Mouse (Mus musculus): Measurements from ENCODE around the gene Slc38a4. TPM values are rescaled to one million over a fixed set of nuclear protein-coding genes. Genes with fewer than 3 reads are reported as not detected.

Slc38a4 gene
- polyA plus RNA-seq, 1 experiment from 2014 or later, result 5.0 TPM

GRCm38 (mm10) chr15:97030136-97030535 lies 25.6 kb downstream of the Slc38a4 start:
- no peaks in the 10 kb centered on the region for H3K4me1 ChIP-seq
- H3K9me3 ChIP-seq (replicated peaks), result no peaks in the 10 kb centered on the region
- 83% methylated on average over 4 of the region's 4 CpGs for WGBS
- no peak for ATAC-seq (ENCODE audit: low FRiP score)
- no peak overlapping the region for H3K4me2 ChIP-seq
- no peaks in the 10 kb centered on the region for H3K36me3 ChIP-seq
- H3K9ac ChIP-seq (replicated peaks), result no peak overlapping the region
- H3K4me3 ChIP-seq (replicated peaks), result no peak overlapping the region
- no peaks in the 10 kb centered on the region for H3K27me3 ChIP-seq (replicated peaks)
- H3K27ac ChIP-seq (replicated peaks), result no peak overlapping the region

GRCm38 (mm10) chr15:97029064-97029791 lies 26.5 kb downstream of the Slc38a4 start:
- H3K4me3 ChIP-seq (replicated peaks), result no peak overlapping the region
- no peaks in the 10 kb centered on the region for H3K4me1 ChIP-seq
- H3K27me3 ChIP-seq (replicated peaks), result no peaks in the 10 kb centered on the region
- WGBS, result 88% methylated on average over 9 of the region's 9 CpGs
- H3K4me2 ChIP-seq, result no peak overlapping the region
- no peak overlapping the region for H3K9ac ChIP-seq (replicated peaks)
- no peak overlapping the region for H3K27ac ChIP-seq (replicated peaks)
- ATAC-seq (ENCODE audit: low FRiP score), result no peak
- H3K9me3 ChIP-seq (replicated peaks), result no peaks in the 10 kb centered on the region
- no peaks in the 10 kb centered on the region for H3K36me3 ChIP-seq

- H3K27ac ChIP-seq (replicated peaks), result no peak overlapping the region
- H3K27me3 ChIP-seq (replicated peaks), result no peaks in the 10 kb centered on the region
- H3K4me3 ChIP-seq (replicated peaks), result no peak overlapping the region
- H3K4me1 ChIP-seq, result no peaks in the 10 kb centered on the region
- WGBS, result 90% methylated on average over 11 of the region's 11 CpGs
- no peak overlapping the region for H3K4me2 ChIP-seq
- no peaks in the 10 kb centered on the region for H3K9me3 ChIP-seq (replicated peaks)
- no peak overlapping the region for H3K9ac ChIP-seq (replicated peaks)
- H3K36me3 ChIP-seq, result no peaks in the 10 kb centered on the region
- ATAC-seq (ENCODE audit: low FRiP score), result no peak
Measured at GRCm38 (mm10) chr15:97028651-97029050, 27.1 kb downstream of the Slc38a4 start.

- Histone ChIP-seq H3K4me3 (replicated peaks) (no peak overlapping the region), H3K36me3 (no peaks in the 10 kb centered on the region), H3K27ac (replicated peaks) (no peak overlapping the region), H3K9ac (replicated peaks) (no peak overlapping the region), H3K4me1 (no peaks in the 10 kb centered on the region), H3K27me3 (replicated peaks) (no peaks in the 10 kb centered on the region), H3K4me2 (no peak overlapping the region), H3K9me3 (replicated peaks) (no peaks in the 10 kb centered on the region)
- ATAC-seq (ENCODE audit: low FRiP score), result no peak
- 59% methylated on average over 4 of the region's 4 CpGs for WGBS
Measured at GRCm38 (mm10) chr15:97028046-97028634, 27.6 kb downstream of the Slc38a4 start.

- 85% methylated on average over 6 of the region's 6 CpGs for WGBS
- Histone ChIP-seq H3K4me2 (no peak overlapping the region), H3K36me3 (no peaks in the 10 kb centered on the region), H3K4me1 (no peaks in the 10 kb centered on the region), H3K27ac (replicated peaks) (no peak overlapping the region), H3K9me3 (replicated peaks) (no peaks in the 10 kb centered on the region), H3K4me3 (replicated peaks) (no peak overlapping the region), H3K9ac (replicated peaks) (no peak overlapping the region), H3K27me3 (replicated peaks) (no peaks in the 10 kb centered on the region)
- ATAC-seq (ENCODE audit: low FRiP score), result no peak
Measured at GRCm38 (mm10) chr15:97026670-97027069, 29.1 kb downstream of the Slc38a4 start.

- 86% methylated on average over 4 of the region's 6 CpGs for WGBS
- no peaks in the 10 kb centered on the region for H3K36me3 ChIP-seq
Measured at GRCm38 (mm10) chr15:97022764-97023163, 33.0 kb downstream of the Slc38a4 start.

GRCm38 (mm10) chr15:97022213-97022612 lies 33.5 kb downstream of the Slc38a4 start:
- ATAC-seq (ENCODE audit: low FRiP score), result no peak
- H3K36me3 ChIP-seq, result no peaks in the 10 kb centered on the region
- no peaks in the 10 kb centered on the region for H3K27me3 ChIP-seq (replicated peaks)
- H3K4me1 ChIP-seq, result no peaks in the 10 kb centered on the region
- H3K9me3 ChIP-seq (replicated peaks), result no peaks in the 10 kb centered on the region
- no peak overlapping the region for H3K4me2 ChIP-seq
- no peak overlapping the region for H3K27ac ChIP-seq (replicated peaks)
- H3K9ac ChIP-seq (replicated peaks), result no peak overlapping the region
- WGBS, result 94% methylated on average over 2 of the region's 2 CpGs
- no peak overlapping the region for H3K4me3 ChIP-seq (replicated peaks)

More at GRCm38 (mm10) chr15:97022764-97023163, 33.0 kb downstream of the Slc38a4 start:
- Histone ChIP-seq H3K9me3 (replicated peaks) (no peaks in the 10 kb centered on the region), H3K4me1 (no peaks in the 10 kb centered on the region), H3K4me2 (no peak overlapping the region), H3K9ac (replicated peaks) (no peak overlapping the region), H3K27me3 (replicated peaks) (no peaks in the 10 kb centered on the region), H3K27ac (replicated peaks) (no peak overlapping the region), H3K4me3 (replicated peaks) (no peak overlapping the region)
- no peak for ATAC-seq (ENCODE audit: low FRiP score)

GRCm38 (mm10) chr15:97020221-97020620 lies 35.5 kb downstream of the Slc38a4 start:
- no peak overlapping the region for H3K4me2 ChIP-seq
- H3K9ac ChIP-seq (replicated peaks), result no peak overlapping the region
- H3K36me3 ChIP-seq, result no peaks in the 10 kb centered on the region
- no peak for ATAC-seq (ENCODE audit: low FRiP score)
- H3K4me1 ChIP-seq, result no peaks in the 10 kb centered on the region
- H3K27ac ChIP-seq (replicated peaks), result no peak overlapping the region
- no peaks in the 10 kb centered on the region for H3K9me3 ChIP-seq (replicated peaks)
- no peak overlapping the region for H3K4me3 ChIP-seq (replicated peaks)
- WGBS, result 77% methylated on average over 6 of the region's 6 CpGs
- no peaks in the 10 kb centered on the region for H3K27me3 ChIP-seq (replicated peaks)

- 83% methylated on average over 11 of the region's 11 CpGs for WGBS
- H3K27me3 ChIP-seq (replicated peaks), result no peaks in the 10 kb centered on the region
- ATAC-seq (ENCODE audit: low FRiP score), result no peak
- H3K9ac ChIP-seq (replicated peaks), result no peak overlapping the region
- H3K27ac ChIP-seq (replicated peaks), result no peak overlapping the region
- H3K4me1 ChIP-seq, result no peaks in the 10 kb centered on the region
- no peak overlapping the region for H3K4me2 ChIP-seq
- H3K36me3 ChIP-seq, result no peaks in the 10 kb centered on the region
- H3K9me3 ChIP-seq (replicated peaks), result no peaks in the 10 kb centered on the region
- H3K4me3 ChIP-seq (replicated peaks), result no peak overlapping the region
Measured at GRCm38 (mm10) chr15:97019323-97019722, 36.4 kb downstream of the Slc38a4 start.

- Histone ChIP-seq H3K27me3 (replicated peaks) (no peaks in the 10 kb centered on the region), H3K4me2 (no peak overlapping the region), H3K4me1 (no peaks in the 10 kb centered on the region), H3K9me3 (replicated peaks) (no peaks in the 10 kb centered on the region), H3K36me3 (no peaks in the 10 kb centered on the region), H3K27ac (replicated peaks) (no peak overlapping the region), H3K9ac (replicated peaks) (no peak overlapping the region), H3K4me3 (replicated peaks) (no peak overlapping the region)
- ATAC-seq (ENCODE audit: low FRiP score), result no peak
- WGBS, result 95% methylated on average over 9 of the region's 9 CpGs
Measured at GRCm38 (mm10) chr15:97017195-97017594, 38.6 kb downstream of the Slc38a4 start.

GRCm38 (mm10) chr15:97015036-97015596 lies 40.6 kb downstream of the Slc38a4 start:
- 93% methylated on average over 12 of the region's 12 CpGs for WGBS

More at GRCm38 (mm10) chr15:97015036-97015596, 40.6 kb downstream of the Slc38a4 start:
- Histone ChIP-seq H3K4me1 (no peaks in the 10 kb centered on the region), H3K36me3 (no peaks in the 10 kb centered on the region), H3K27me3 (replicated peaks) (no peaks in the 10 kb centered on the region), H3K9ac (replicated peaks) (no peak overlapping the region), H3K4me2 (no peak overlapping the region), H3K9me3 (replicated peaks) (no peaks in the 10 kb centered on the region), H3K4me3 (replicated peaks) (no peak overlapping the region), H3K27ac (replicated peaks) (no peak overlapping the region)
- ATAC-seq (ENCODE audit: low FRiP score), result no peak
